Mouse (Mus musculus) lung, embryonic 14.5 days (tissue): ENCODE measurements around the gene Ip6k3. TPM values are rescaled to one million over a fixed set of nuclear protein-coding genes. Genes with fewer than 3 reads are reported as not detected.

Experiments
- ATAC-seq: fragments of 200-750 bp; cut with Nextera tagmentation; 2 replicates; pipeline ENCODE4 v1.8.0; 2017; ENCODE audit warnings: mild to moderate bottlenecking, moderate TSS enrichment, moderate library complexity; ENCODE audit not compliant: insufficient read depth
- DNase-seq: peaks from one replicate; pipeline ENCODE4 v3.0.0-alpha.2; 2015
- H3K27ac ChIP-seq: fragments of 300-500 bp; sonication (generic); 2 replicates; pipeline ENCODE4 v1.5.1; 2014; ENCODE audit warnings: low read depth, mild to moderate bottlenecking, moderate library complexity
- H3K27me3 ChIP-seq: fragments of 300-500 bp; sonication (generic); 2 replicates; pipeline ENCODE4 v1.6.1; 2014; ENCODE audit warnings: low read length, control low read depth; ENCODE audit not compliant: insufficient read depth
- H3K36me3 ChIP-seq: fragments of 300-500 bp; sonication (generic); 2 replicates; pipeline ENCODE4 v1.6.1; 2014; ENCODE audit warnings: control low read depth; ENCODE audit not compliant: insufficient read depth
- H3K4me1 ChIP-seq: fragments of 300-500 bp; sonication (generic); 2 replicates; pipeline ENCODE4 v1.6.1; 2014; ENCODE audit warnings: antibody characterized with exemption, control low read depth; ENCODE audit not compliant: insufficient read depth
- H3K4me2 ChIP-seq: fragments of 300-500 bp; sonication (generic); 2 replicates; pipeline ENCODE4 v1.6.1; 2014; ENCODE audit warnings: mild to moderate bottlenecking
- H3K4me3 ChIP-seq: fragments of 300-500 bp; sonication (generic); 2 replicates; pipeline ENCODE4 v1.5.1; 2014; ENCODE audit warnings: low read depth, low read length
- H3K9ac ChIP-seq: fragments of 300-500 bp; sonication (generic); 2 replicates; pipeline ENCODE4 v1.6.1; 2014
- H3K9me3 ChIP-seq: fragments of 300-500 bp; sonication (generic); 2 replicates; pipeline ENCODE4 v1.6.1; 2016; ENCODE audit warnings: low read depth, low read length, control low read depth
- CTCF ChIP-seq: IDR thresholded peaks from 2 replicates; pipeline ENCODE4 v1.5.1; 2016; ENCODE audit warnings: antibody characterized with exemption, low read depth
- WGBS: fragments of 180-500 bp; shearing (Covaris S2); extraction: QIAGEN DNeasy Blood & Tissue Kit; methylation state at CpG from one replicate; pipeline ENCODE4 v1.1.7; 2014; 5-methylcytosine and 5-hydroxymethylcytosine counted together
- polyA plus RNA-seq: library from polyadenylated mRNA; unstranded; fragments of >200 nt; fragmentation: Nextera tagmentation; extraction: Ambion mirVana; gene quantifications from 2 replicates; pipeline ENCODE4 v1.2.1, GENCODE M21; 2014

Gene Ip6k3
- polyA plus RNA-seq, 1 experiment from 2014 or later: not detected

GRCm38 (mm10) chr17:27140262-27140661, 27.3 kb downstream of the Ip6k3 start:
- Histone ChIP-seq H3K4me2 (no peak overlapping the region), H3K4me3 (no peak overlapping the region), H3K9ac (no peak overlapping the region), H3K36me3 (no peaks in the 10 kb centered on the region), H3K27ac (no peak overlapping the region), H3K4me1 (no peaks in the 10 kb centered on the region), H3K27me3 (no peaks in the 10 kb centered on the region), H3K9me3 (no peaks in the 10 kb centered on the region)
- ATAC-seq (no peak), DNase-seq (no peak)
- TF ChIP-seq CTCF: no peak
- 44% methylated on average over 9 of the region's 9 CpGs for WGBS

GRCm38 (mm10) chr17:27139304-27139703, 28.3 kb downstream of the Ip6k3 start:
- H3K9me3 ChIP-seq: no peaks in the 10 kb centered on the region
- ATAC-seq (no peak), DNase-seq (no peak)
- no peak for TF ChIP-seq CTCF
- no peaks in the 10 kb centered on the region for H3K4me1 ChIP-seq
- no peaks in the 10 kb centered on the region for H3K27me3 ChIP-seq
- no peak overlapping the region for H3K4me3 ChIP-seq
- H3K27ac ChIP-seq: no peak overlapping the region
- H3K4me2 ChIP-seq: no peak overlapping the region
- 35% methylated on average over 7 of the region's 7 CpGs for WGBS
- no peaks in the 10 kb centered on the region for H3K36me3 ChIP-seq
- no peak overlapping the region for H3K9ac ChIP-seq

GRCm38 (mm10) chr17:27138396-27138795, 29.2 kb downstream of the Ip6k3 start:
- Histone ChIP-seq H3K9ac (no peak overlapping the region), H3K9me3 (no peaks in the 10 kb centered on the region), H3K27ac (no peak overlapping the region), H3K4me1 (peaks cover under 1% of the 10 kb centered on the region), H3K36me3 (no peaks in the 10 kb centered on the region), H3K27me3 (no peaks in the 10 kb centered on the region), H3K4me3 (no peak overlapping the region), H3K4me2 (no peak overlapping the region)
- no peak for TF ChIP-seq CTCF
- ATAC-seq (no peak), DNase-seq (no peak)
- WGBS: 72% methylated on average over 9 of the region's 9 CpGs

GRCm38 (mm10) chr17:27134715-27135114, 32.9 kb downstream of the Ip6k3 start:
- no peak overlapping the region for H3K4me3 ChIP-seq
- H3K27me3 ChIP-seq: no peaks in the 10 kb centered on the region
- WGBS: 20% methylated on average over 3 of the region's 3 CpGs
- no peak overlapping the region for H3K9ac ChIP-seq
- ATAC-seq: no peak
- peaks cover 9% of the 10 kb centered on the region for H3K4me1 ChIP-seq
- no peaks in the 10 kb centered on the region for H3K36me3 ChIP-seq
- H3K4me2 ChIP-seq: no peak overlapping the region
- no peak overlapping the region for H3K27ac ChIP-seq
- H3K9me3 ChIP-seq: no peaks in the 10 kb centered on the region
- TF ChIP-seq CTCF: no peak
- no peak for DNase-seq

- peaks cover 9% of the 10 kb centered on the region for H3K4me1 ChIP-seq
- H3K27me3 ChIP-seq: no peaks in the 10 kb centered on the region
- no peaks in the 10 kb centered on the region for H3K9me3 ChIP-seq
- DNase-seq (no peak), ATAC-seq (peak; percentile 25; the same call in 1 of the 2 replicates)
- WGBS: 30% methylated on average over 9 of the region's 9 CpGs
- no peaks in the 10 kb centered on the region for H3K36me3 ChIP-seq
- peak overlapping the region; percentile 75 for H3K9ac ChIP-seq
- H3K4me2 ChIP-seq: peak overlapping the region; percentile 70
- TF ChIP-seq CTCF: no peak
- peak overlapping the region; percentile 75 for H3K4me3 ChIP-seq
- no peak overlapping the region for H3K27ac ChIP-seq
Measured at GRCm38 (mm10) chr17:27134187-27134586, 33.4 kb downstream of the Ip6k3 start.

GRCm38 (mm10) chr17:27133551-27134141, 33.9 kb downstream of the Ip6k3 start, which contains the start of gene Uqcc2:
Gene Uqcc2, minus strand, starts transcription at chr17:27133916.
- Histone ChIP-seq H3K36me3 (no peaks in the 10 kb centered on the region), H3K27me3 (no peaks in the 10 kb centered on the region), H3K4me2 (peak within 1 kb of the TSS; percentile 70), H3K4me1 (peaks cover 9% of the 10 kb centered on the region), H3K9me3 (no peaks in the 10 kb centered on the region), H3K9ac (peak within 1 kb of the TSS; percentile 75), H3K4me3 (peak within 1 kb of the TSS; percentile 75), H3K27ac (peak within 1 kb of the TSS; percentile 54; the same call in 1 of the 2 replicates)
- WGBS: under 1% methylated on average over 45 of the region's 46 CpGs
- DNase-seq: peak; percentile 99
- peak; percentile 90 for ATAC-seq
- TF ChIP-seq CTCF: peak; percentile 76

GRCm38 (mm10) chr17:27132238-27132637, 35.4 kb downstream of the Ip6k3 start:
- no peaks in the 10 kb centered on the region for H3K27me3 ChIP-seq
- WGBS: 84% methylated on average over 10 of the region's 10 CpGs
- H3K27ac ChIP-seq: no peak overlapping the region
- DNase-seq (no peak), ATAC-seq (no peak)
- H3K36me3 ChIP-seq: no peaks in the 10 kb centered on the region
- H3K9ac ChIP-seq: no peak overlapping the region
- H3K9me3 ChIP-seq: no peaks in the 10 kb centered on the region
- H3K4me3 ChIP-seq: no peak overlapping the region
- H3K4me1 ChIP-seq: peaks cover 9% of the 10 kb centered on the region
- no peak overlapping the region for H3K4me2 ChIP-seq
- no peak for TF ChIP-seq CTCF
